Mouse (Mus musculus): ENCODE measurements at regions not wholly inside any gene's neighbourhood (a gene's known extent, or its start where the extent isn't known, plus 50 kb on each side); places are given as distances from the start of the nearest gene placed in this dataset.

DNA sequence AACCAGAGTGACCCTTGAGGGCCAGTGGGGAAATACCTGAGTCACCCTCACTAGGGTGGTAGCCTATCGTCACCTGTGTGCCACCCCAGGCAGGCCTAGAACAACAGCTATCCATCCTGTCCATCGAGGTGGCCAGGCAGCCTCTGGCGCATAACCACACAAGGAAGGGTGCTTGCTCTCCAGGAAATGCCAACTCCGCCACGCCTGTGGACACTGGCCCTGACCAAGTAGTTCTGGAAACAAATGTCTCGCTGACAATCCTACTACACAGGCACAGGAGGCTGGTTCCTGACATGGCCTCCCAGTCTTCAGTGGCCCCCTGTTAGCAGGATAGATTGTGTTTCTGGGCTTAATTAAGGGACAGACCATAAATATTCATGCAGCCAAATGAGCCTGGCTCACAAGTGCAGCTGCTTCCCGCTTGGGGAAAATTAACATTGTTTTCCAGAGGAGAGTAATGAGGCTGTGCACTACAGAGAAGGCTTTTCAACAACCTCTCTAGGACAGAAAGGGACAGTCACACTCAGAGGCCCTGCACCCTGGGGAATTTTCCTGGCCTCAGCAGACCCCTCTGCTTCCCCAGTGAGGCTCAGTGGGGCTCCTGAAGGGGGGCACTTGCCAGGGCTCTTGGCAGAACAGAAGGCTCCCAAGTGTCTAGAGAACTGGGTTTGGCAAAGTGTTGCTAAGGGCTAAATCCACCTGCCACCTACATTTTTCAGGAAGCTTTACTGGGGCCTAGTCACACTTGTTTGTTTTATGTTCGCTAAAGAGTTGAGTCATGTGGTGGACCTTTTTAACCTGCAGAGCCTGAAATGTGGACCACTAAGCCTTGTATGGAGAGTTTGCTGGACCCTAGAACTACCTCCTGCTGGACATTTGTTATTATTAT is 143.2 kb upstream of the Gm12830 start:
- TF ChIP-seq CTCF (IDR thresholded peaks at IDR 0.05; ENCODE audit: low read depth, low read length): no peak
- no peak for TF ChIP-seq POLR2AphosphoS5 (IDR thresholded peaks at IDR 0.05; ENCODE audit: insufficient replicate concordance, low read depth, low read length)
- TF ChIP-seq GATA1 (IDR thresholded peaks at IDR 0.05; ENCODE audit: borderline replicate concordance, low read length): no peak
- no peak for TF ChIP-seq TAL1 (conservative IDR thresholded peaks at IDR 0.05; ENCODE audit: low read depth, low read length)
- TF ChIP-seq GATA2 (IDR thresholded peaks at IDR 0.05; ENCODE audit: borderline replicate concordance, low read depth, low read length): no peak

Measured in G1E (cell line).